Mouse (Mus musculus): ENCODE data around the gene Zfand3.

DNA sequence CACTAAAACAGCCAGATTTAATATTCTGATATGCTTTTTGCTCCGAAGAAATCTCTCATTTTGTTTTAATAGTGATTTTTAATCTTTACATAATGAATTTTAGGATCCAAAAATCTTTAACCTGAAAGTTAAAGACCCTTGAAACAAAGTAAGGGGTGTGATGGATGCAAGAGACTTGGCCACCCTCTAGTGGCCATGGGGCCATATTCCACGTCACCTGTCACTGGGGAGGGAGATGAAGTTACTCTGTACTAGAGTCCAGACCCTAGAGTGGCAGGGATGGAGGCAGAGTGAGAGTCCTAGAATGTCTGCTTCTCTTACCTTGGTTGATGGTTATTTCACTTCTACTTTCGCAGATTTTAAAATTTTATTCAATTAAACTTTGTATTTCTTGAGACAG is 100.8 kb downstream of the Zfand3 start:
- TF ChIP-seq EP300 (IDR thresholded peaks at IDR 0.05; ENCODE audit: insufficient read depth, low read depth, low read length) (no peak), POLR2A (IDR thresholded peaks at IDR 0.05; ENCODE audit: insufficient read depth, low read length) (no peak)

All from ES-Bruce4 (cell line).